Mouse (Mus musculus): ENCODE measurements around the gene Grb2.

DNA sequence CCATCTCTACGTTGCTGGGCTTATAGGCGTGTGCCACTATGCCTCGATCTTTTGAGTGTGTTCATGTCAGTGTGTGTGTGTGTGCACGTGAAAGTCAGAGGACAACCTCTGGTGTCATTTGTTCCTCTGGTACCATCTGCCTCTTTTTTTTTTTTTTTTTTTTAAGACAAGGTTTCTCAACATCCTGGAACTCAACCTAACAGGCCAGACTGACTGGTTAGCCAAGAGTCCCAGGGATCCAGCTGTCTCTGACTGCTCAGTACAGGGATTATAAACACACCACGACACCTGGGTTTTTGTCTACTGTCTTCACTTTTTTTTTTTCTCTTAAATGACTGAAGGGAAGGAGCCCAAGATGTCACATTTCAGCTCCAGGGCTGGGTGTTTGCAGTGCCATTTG lies 36.0 kb upstream of the Grb2 start:
- TF ChIP-seq CTCF (IDR thresholded peaks at IDR 0.05) (no peak), POLR2A (IDR thresholded peaks at IDR 0.05; ENCODE audit: insufficient read depth, low read depth, low read length) (no peak)
